Mouse (Mus musculus): ENCODE results near the gene Trim59. TPM values are rescaled to one million over a fixed set of nuclear protein-coding genes. Genes with fewer than 3 reads are reported as not detected.
A peak's percentile ranks its signal among the peaks of the same experiment; 100 is the strongest.
"Not testable (repeated sequence)": the region's sequence is repeated elsewhere in the genome, so short reads cannot be mapped to it uniquely, and the experiment has no call there.

Trim59 gene
- polyA plus RNA-seq, 1 experiment from 2014 or later = 86.9 TPM

DNA sequence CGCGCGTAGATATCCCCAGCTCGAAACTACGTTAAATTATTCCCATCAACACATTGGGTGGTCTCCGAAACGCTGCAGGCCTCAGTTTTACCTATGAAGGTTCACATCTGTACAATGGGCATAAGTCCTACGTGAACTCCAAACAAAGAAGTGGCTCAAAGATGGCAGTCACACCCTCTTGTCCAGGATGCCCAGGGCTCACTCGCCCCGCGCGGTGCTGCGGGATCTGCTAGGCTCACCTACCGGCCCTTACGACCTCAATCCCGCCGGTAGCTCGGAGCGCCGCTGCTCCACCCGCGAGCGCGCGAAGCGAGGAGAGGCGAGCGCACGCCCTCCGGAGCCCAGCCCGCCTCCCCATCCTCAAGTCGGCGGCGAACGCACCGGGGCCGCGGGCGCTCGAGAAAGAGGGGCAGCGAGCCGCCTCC lies 376 bp downstream of the Trim59 start:
- H3K9me3 ChIP-seq = no peaks in the 10 kb centered on the region
- H3K4me3 ChIP-seq (replicated peaks) = peak overlapping the region; percentile 85
- H3K4me1 ChIP-seq (replicated peaks) = no peaks in the 10 kb centered on the region; the same call in 1 of the 2 replicates
- H3K36me3 ChIP-seq = peaks cover 3% of the 10 kb centered on the region
- peak overlapping the region; percentile 50 for H3K4me2 ChIP-seq (replicated peaks)
- no peaks in the 10 kb centered on the region for H3K27me3 ChIP-seq (replicated peaks)
- H3K9ac ChIP-seq = peak overlapping the region; percentile 89
- ATAC-seq = peak; percentile 72
- H3K27ac ChIP-seq = peak overlapping the region; percentile 93
- WGBS = under 1% methylated on average over 40 of the region's 42 CpGs

DNA sequence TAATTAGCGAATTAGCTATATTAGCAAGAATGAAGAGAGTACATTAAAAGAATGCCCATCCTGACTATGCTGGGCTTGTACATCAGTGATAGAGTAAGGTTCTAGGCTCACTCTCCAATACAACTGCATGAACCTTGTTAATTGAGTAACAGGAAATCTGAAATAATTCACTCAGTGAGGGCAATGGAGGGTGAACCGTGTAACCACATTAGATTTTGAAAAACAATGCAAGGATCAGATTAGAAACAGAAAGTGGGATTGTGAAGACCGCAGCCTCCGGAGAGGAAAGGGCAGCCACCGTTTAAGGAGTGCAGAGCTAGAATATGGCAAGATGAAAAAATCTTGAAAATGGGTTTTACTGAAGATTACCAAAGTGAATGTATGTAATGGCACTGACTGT lies 3.3 kb downstream of the Trim59 start:
- no peaks in the 10 kb centered on the region for H3K27me3 ChIP-seq (replicated peaks)
- no peaks in the 10 kb centered on the region for H3K9me3 ChIP-seq
- no peaks in the 10 kb centered on the region; the same call in 1 of the 2 replicates for H3K4me1 ChIP-seq (replicated peaks)
- H3K27ac ChIP-seq = no peak overlapping the region
- H3K9ac ChIP-seq = no peak overlapping the region
- 64% methylated on average over 5 of the region's 5 CpGs for WGBS
- H3K4me3 ChIP-seq (replicated peaks) = no peak overlapping the region
- peaks cover 3% of the 10 kb centered on the region for H3K36me3 ChIP-seq
- ATAC-seq = no peak
- H3K4me2 ChIP-seq (replicated peaks) = peak overlapping the region; percentile 35

DNA sequence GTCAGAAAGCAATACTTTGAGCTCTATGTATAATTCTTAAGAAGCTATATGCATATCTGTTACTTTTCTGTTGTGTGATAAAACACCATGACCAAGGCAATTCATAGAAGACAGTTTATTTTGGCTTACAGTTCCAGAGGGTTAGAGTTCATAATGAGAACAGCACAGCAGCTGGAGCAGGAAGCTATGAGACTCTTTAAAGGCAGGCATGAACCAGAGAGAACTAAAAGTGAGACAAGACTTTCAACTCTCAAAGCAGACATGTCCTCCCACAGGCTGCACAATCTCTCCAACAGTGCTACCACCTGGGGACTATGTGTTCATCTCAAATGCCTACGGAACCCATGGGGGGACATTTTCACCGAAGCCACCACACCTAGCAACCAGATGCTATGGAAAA lies 4.5 kb downstream of the Trim59 start:
- Histone ChIP-seq H3K4me1 (replicated peaks) (no peaks in the 10 kb centered on the region), H3K9ac (no peak overlapping the region), H3K27ac (no peak overlapping the region), H3K4me2 (replicated peaks) (no peak overlapping the region), H3K9me3 (no peaks in the 10 kb centered on the region), H3K27me3 (replicated peaks) (no peaks in the 10 kb centered on the region), H3K4me3 (replicated peaks) (no peak overlapping the region), H3K36me3 (peaks cover 3% of the 10 kb centered on the region)
- 96% methylated on average over 2 of the region's 2 CpGs for WGBS
- ATAC-seq = no peak

DNA sequence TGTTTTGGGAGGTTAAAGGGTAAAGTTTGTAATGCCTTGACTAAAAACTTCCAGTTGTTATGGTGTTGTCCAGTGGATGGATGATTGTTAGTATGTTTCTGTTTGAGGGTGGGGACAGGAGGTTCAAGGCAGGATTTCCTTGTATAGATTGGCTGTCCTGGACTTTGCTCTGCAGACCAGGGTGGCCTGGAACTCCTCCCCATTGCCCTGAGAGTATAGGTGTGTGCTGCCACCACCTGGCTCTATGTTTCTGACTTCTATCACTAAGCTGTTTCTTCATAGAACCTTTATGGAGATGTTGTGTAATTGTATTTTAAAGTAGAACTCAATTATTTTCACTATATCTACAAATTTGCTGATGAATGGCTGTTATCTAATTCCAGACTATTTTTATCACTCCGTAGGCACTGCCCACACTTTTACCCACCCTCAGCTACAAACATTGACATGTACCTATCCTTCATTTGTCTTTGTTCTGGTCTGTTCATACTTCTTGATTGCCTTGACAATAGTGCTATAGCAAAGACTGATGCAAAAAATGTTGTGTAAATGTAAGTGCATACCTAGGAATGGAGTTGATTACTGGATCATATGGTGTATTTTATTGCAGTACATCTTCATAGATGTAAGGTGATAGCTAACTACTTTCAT lies 18.3 kb downstream of the Trim59 start:
- Histone ChIP-seq H3K4me3 (replicated peaks) (no peak overlapping the region), H3K9me3 (no peaks in the 10 kb centered on the region), H3K36me3 (peaks cover 23% of the 10 kb centered on the region), H3K4me2 (replicated peaks) (no peak overlapping the region), H3K27me3 (replicated peaks) (no peaks in the 10 kb centered on the region), H3K9ac (no peak overlapping the region), H3K27ac (no peak overlapping the region), H3K4me1 (replicated peaks) (no peaks in the 10 kb centered on the region)
- 84% methylated on average over 1 of the region's 1 CpGs for WGBS
- peak; percentile 97 for ATAC-seq

GRCm38 (mm10) chr3:69020764-69021163 lies 23.8 kb downstream of the Trim59 start:
- Histone ChIP-seq H3K9ac (no peak overlapping the region), H3K27ac (no peak overlapping the region), H3K9me3 (no peaks in the 10 kb centered on the region), H3K4me2 (replicated peaks) (no peak overlapping the region), H3K27me3 (replicated peaks) (no peaks in the 10 kb centered on the region), H3K4me1 (replicated peaks) (no peaks in the 10 kb centered on the region), H3K36me3 (peaks cover 16% of the 10 kb centered on the region), H3K4me3 (replicated peaks) (no peak overlapping the region)
- ATAC-seq = no peak

- H3K27ac ChIP-seq = no peak overlapping the region
- no peaks in the 10 kb centered on the region for H3K9me3 ChIP-seq
- no peaks in the 10 kb centered on the region for H3K4me1 ChIP-seq (replicated peaks)
- H3K27me3 ChIP-seq (replicated peaks) = no peaks in the 10 kb centered on the region
- no peak overlapping the region for H3K4me2 ChIP-seq (replicated peaks)
- no peak overlapping the region for H3K4me3 ChIP-seq (replicated peaks)
- H3K9ac ChIP-seq = no peak overlapping the region
- no peak for ATAC-seq
- H3K36me3 ChIP-seq = peaks cover 16% of the 10 kb centered on the region
- WGBS = 93% methylated on average over 2 of the region's 2 CpGs
Measured at GRCm38 (mm10) chr3:69020285-69020684, 24.3 kb downstream of the Trim59 start.

DNA sequence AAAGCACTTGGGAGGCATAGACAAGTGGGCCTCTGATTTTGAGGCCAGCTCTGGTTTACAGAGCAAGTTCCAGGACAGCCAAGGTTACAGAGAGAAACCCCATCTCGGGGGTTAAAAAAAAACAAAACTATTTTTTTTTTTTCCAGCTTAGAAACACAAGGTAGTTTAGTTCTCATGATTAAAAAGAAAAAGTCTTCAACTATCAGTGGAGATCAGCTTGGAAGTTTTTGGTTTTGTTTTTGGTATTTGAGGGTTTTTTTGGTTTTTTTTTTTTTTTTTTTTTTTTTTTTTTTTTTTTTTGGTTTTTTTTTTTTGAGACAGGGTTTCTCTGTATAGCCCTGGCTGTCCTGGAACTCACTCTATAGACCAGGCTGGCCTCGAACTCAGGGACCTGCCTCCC lies 25.9 kb downstream of the Trim59 start:
- H3K9me3 ChIP-seq; H3K27ac ChIP-seq; H3K27me3 ChIP-seq (replicated peaks); H3K9ac ChIP-seq; H3K4me2 ChIP-seq (replicated peaks); H3K4me1 ChIP-seq (replicated peaks); ATAC-seq; H3K4me3 ChIP-seq (replicated peaks): not testable (repeated sequence)
- peaks cover 16% of the 10 kb centered on the region for H3K36me3 ChIP-seq
- WGBS = 99% methylated on average over 2 of the region's 2 CpGs

DNA sequence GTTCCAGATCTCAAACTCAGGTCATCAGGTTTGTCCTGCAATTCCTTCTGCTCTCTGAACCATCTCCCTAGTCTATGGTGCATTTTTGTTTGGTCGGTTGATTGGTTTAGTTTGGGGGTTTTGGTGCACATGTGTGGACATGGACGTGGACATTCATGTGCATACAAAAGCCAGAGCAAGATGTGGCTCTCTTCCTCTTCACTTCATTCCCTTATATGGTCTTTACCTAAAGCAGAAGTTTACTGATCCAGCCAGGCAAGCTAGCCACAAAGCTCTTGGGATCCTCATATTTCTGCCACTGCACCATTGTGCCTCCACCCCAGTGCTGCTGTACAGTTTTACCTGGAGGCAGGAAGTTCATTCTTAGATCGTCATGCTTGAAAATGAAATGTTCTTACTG lies 27.4 kb downstream of the Trim59 start:
- H3K27ac ChIP-seq = no peak overlapping the region
- no peak overlapping the region for H3K4me3 ChIP-seq (replicated peaks)
- peaks cover 13% of the 10 kb centered on the region for H3K36me3 ChIP-seq
- H3K27me3 ChIP-seq (replicated peaks) = no peaks in the 10 kb centered on the region
- no peak for ATAC-seq
- no peak overlapping the region for H3K4me2 ChIP-seq (replicated peaks)
- no peaks in the 10 kb centered on the region for H3K4me1 ChIP-seq (replicated peaks)
- 90% methylated on average over 3 of the region's 3 CpGs for WGBS
- no peaks in the 10 kb centered on the region for H3K9me3 ChIP-seq
- H3K9ac ChIP-seq = no peak overlapping the region

DNA sequence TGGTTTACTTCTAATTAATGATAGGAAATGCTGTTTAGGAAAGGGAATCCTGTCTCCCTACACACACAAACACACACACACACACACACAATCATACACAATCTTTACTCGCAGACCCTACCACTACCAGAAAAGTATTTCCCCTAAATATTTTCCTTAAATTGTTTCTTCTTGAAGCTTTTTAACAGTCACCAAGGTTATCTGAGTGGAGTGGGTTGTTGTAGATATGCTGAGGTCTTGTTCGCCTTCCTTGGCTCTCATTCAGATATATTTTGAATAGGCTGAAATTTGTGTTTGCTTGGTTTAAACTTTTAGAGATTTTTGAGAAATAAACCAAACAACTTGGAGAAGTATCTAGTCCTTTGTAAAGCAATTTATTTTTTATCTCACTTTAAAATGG lies 35.7 kb downstream of the Trim59 start:
- H3K36me3 ChIP-seq = no peaks in the 10 kb centered on the region
- no peak for ATAC-seq
- H3K4me1 ChIP-seq (replicated peaks) = 0 out of 2 replicates have a peak, but pooled peaks cover 4% of the 10 kb centered on the region
- H3K4me3 ChIP-seq (replicated peaks) = no peak overlapping the region
- H3K9me3 ChIP-seq = no peaks in the 10 kb centered on the region
- H3K27me3 ChIP-seq (replicated peaks) = no peaks in the 10 kb centered on the region
- 79% methylated on average over 2 of the region's 2 CpGs for WGBS
- no peak overlapping the region for H3K9ac ChIP-seq
- H3K4me2 ChIP-seq (replicated peaks) = no peak overlapping the region
- H3K27ac ChIP-seq = no peak overlapping the region

DNA sequence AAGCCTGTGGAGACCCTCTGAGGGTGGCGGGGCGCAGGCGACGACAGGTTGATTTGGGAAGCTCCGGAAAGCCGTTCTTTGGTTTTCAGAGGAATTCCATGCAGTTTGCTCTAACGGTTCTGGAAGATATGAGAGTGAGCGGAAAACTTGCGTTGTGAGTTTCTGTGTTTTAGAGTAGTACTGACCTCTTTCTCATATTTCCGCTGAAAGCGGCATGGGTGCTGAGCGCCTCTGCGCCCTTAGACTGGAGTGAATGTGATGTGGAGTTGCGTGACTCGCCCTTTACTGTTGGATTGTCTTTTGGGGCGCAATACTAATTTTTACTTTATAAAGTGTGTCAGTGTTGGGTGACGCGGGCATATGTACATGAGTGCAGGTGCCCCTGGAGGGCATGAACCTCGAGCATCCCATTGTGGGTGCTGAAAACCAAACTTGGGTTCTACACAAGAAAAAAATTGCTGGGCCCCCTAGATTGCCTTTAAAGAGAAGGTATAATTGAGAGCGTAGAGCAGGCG lies 38.3 kb downstream of the Trim59 start:
- Histone ChIP-seq H3K27me3 (replicated peaks) (no peaks in the 10 kb centered on the region), H3K9ac (peak overlapping the region; percentile 97), H3K27ac (peak overlapping the region; percentile 96), H3K9me3 (no peaks in the 10 kb centered on the region), H3K4me1 (replicated peaks) (0 out of 2 replicates have a peak, but pooled peaks cover 4% of the 10 kb centered on the region), H3K4me2 (replicated peaks) (peak overlapping the region; percentile 80), H3K36me3 (no peaks in the 10 kb centered on the region), H3K4me3 (replicated peaks) (peak overlapping the region; percentile 98)
- ATAC-seq = no peak
- 5% methylated on average over 21 of the region's 21 CpGs for WGBS

DNA sequence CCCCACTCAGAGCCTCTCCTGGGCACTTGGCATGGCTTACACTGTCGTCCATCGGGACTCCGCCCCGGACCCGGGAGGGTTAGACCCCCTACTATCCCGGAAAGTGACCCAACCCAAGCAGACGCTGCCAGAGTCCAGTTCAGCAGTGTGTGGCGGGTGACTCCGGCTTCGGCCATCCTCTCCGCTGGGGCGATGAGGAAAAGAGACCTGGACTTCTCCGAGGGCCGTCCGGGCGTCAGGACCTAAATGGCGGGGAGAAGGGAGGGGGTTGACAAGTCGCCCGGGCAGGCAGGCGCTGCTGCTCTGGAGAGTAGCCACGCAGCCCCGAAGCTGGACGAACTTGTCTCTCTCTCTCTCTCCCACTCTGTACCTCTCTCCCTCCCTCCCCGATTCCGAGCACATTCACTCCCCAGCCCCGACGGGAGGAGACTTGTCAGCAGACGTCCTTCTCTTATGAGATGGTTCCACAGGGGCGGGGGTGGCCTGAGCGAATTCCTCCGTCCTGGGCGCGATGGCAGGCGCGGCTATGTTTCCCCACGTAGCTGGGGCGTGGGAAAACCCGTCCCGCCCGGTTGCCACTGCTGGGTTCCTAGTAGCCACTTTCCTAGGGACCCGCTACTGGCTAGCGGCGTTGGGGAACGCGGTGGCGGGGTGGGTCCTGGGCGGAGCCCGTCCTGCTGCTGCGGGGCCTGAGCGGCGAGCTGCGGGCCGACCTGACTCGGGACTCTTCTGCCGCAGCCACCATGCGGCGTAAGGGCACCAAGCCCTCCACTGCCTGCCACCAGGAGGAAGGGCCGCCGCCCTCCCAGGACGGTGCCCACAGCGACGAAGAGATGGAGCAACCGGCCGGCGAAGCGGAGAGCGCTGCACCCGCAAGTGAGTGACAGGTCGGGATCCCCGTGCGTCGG lies 39.0 kb downstream of the Trim59 start:
- peak; percentile 23 for ATAC-seq
- peak overlapping the region; percentile 97 for H3K9ac ChIP-seq
- peak overlapping the region; percentile 80 for H3K4me2 ChIP-seq (replicated peaks)
- WGBS = under 1% methylated on average over 72 of the region's 72 CpGs
- peak overlapping the region; percentile 96 for H3K27ac ChIP-seq
- H3K36me3 ChIP-seq = no peaks in the 10 kb centered on the region
- peak overlapping the region; percentile 98 for H3K4me3 ChIP-seq (replicated peaks)
- H3K4me1 ChIP-seq (replicated peaks) = 0 out of 2 replicates have a peak, but pooled peaks cover 4% of the 10 kb centered on the region
- no peaks in the 10 kb centered on the region for H3K27me3 ChIP-seq (replicated peaks)
- no peaks in the 10 kb centered on the region for H3K9me3 ChIP-seq

All from intestine, embryonic 15.5 days (tissue).